Mouse (Mus musculus) spleen, adult 2 months (tissue): ENCODE data around the gene Ssr1.

ENCODE experiments used
- CTCF ChIP-seq: fragments of 200-500 bp; IDR thresholded peaks from 2 replicates; pipeline ENCODE4 v1.5.1; 2011; ENCODE audit warnings: mild to moderate bottlenecking, inconsistent platforms; ENCODE audit not compliant: insufficient read depth, insufficient read length, insufficient replicate concordance; ENCODE audit errors: extremely low read depth
- POLR2A ChIP-seq: fragments of 200-500 bp; IDR thresholded peaks from 2 replicates; pipeline ENCODE4 v1.6.1; 2011; ENCODE audit warnings: low read depth, low read length, inconsistent platforms

- TF ChIP-seq CTCF (no peak), POLR2A (no peak)
Measured at GRCm38 (mm10) chr13:37936351-37936750, 57.7 kb downstream of the Ssr1 start.
